Mouse (Mus musculus) heart, adult 2 months (tissue): ENCODE data around the gene Edn2.

ENCODE experiments used
- EP300 ChIP-seq: fragments of 200-500 bp; IDR thresholded peaks from 2 replicates; pipeline ENCODE4 v1.6.1; 2011; ENCODE audit warnings: low read depth, low read length, control low read depth; ENCODE audit not compliant: insufficient read depth
- POLR2A ChIP-seq: fragments of 200-500 bp; IDR thresholded peaks from 2 replicates; pipeline ENCODE4 v1.6.1; 2011; ENCODE audit warnings: mild to moderate bottlenecking, low read depth, low read length, control low read depth; ENCODE audit not compliant: insufficient read depth

DNA sequence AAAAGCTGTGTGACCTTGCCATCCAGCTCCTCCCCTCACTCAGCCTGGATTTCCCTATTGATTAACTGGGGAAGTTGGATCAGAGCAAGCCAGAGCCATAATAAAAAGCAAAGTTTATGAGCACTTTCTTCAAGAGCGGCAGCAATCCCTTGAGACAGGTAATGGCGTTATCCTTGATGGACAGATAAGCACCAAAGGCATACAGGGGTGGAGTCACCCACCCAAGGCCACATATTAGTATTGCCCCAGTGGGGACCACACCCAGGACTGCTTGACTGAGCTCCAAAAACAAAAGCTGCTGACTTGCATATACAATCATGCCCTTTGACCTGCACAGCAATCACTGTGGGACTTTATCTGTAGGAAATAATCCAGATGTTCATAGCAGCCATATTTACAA lies 31.0 kb downstream of the Edn2 start:
- no peak for TF ChIP-seq EP300
- no peak for TF ChIP-seq POLR2A
